Mouse (Mus musculus) 416B (cell line): ENCODE measurements at regions not wholly inside any gene's neighbourhood (a gene's known extent, or its start where the extent isn't known, plus 50 kb on each side); places are given as distances from the start of the nearest gene placed in this dataset.

Experiments used
- DNase-seq: peaks from one replicate; pipeline ENCODE4 v3.0.0; 2011; ENCODE audit warnings: low read depth

DNA sequence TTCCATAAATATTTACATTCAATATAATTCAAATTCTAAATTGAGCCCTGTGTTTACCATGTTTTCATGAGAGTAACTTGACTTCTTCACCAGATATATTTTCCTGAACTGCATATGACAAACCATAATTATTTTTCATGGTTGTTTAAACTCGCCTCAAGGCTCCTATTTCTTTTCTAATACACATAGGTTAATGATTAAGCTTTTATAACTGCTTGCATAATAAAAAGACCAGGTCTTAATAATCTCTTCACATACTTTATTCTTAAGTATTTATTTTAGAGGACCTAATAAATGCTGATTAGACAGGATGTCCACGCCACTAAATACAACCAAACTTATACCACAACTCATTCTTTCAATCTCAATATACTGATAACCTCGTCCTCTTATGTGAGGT lies 86.1 kb upstream of the Gnpda2 start:
- DNase-seq = no peak

DNA sequence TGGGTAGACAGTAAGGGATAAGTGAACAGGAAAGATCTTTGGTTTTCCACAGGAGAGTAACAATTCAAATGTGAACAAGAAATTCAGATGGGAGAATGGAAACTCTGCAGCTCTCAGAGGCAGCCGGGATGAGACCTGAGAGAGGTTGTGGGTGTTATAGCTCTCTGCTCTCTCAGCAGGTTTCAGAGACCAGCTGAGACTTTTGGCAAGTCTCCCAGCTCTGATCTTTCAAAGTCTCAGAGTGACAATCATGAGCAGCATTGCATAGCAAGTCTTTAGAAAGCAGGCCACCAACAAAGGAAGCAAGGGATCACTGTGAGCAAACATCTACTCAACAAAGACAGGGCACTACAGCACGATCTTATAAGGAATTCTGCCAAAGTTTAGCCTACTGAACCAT lies 73.4 kb upstream of the Gnpda2 start:
- DNase-seq = peak; percentile 3

DNA sequence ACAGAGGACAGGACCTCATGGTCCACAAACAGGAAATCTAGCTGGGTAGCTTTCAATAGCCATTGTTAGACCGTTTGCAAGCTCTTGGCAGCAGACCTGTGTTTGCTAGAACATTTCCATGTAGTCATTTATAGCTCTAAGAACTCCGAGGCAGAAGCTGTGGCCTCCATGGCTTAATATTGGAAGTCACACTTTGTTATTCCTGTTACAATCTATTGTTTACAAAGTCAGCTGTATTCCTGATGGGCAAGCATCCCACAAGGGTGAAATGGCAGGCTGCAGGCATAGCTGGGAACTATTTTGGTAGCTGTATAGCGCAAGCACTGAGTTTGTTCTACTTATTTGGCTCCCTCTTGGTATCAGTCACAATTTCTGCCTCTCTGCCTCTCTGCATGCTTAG lies 71.8 kb upstream of the Gnpda2 start:
- DNase-seq = no peak
